Mouse (Mus musculus) CH12.LX (cell line): ENCODE results near the gene Ralgapa1. TPM values are rescaled to one million over a fixed set of nuclear protein-coding genes. Genes with fewer than 3 reads are reported as not detected.

Experiments used
- DNase-seq: peaks from one replicate; pipeline ENCODE4 v3.0.0-alpha.2; 2013; ENCODE audit errors: extremely low read depth
- H3K27ac ChIP-seq: 2 replicates; pipeline ENCODE4 v1.5.1; 2012; ENCODE audit warnings: low read depth, mild to moderate bottlenecking, control low read depth, moderate library complexity; ENCODE audit not compliant: insufficient read depth
- H3K27me3 ChIP-seq: replicated peaks from 2 replicates; pipeline ENCODE3; 2012; ENCODE audit warnings: inconsistent platforms
- H3K36me3 ChIP-seq, 2 experiments: replicated peaks in 1 of 2; 2 replicates each; pipeline versions ENCODE3 to v1.6.1; 2012; ENCODE audit warnings: inconsistent platforms in 1 of 2, low read length in 1 of 2, mild to moderate bottlenecking in 1 of 2, mixed read lengths in 1 of 2, moderate library complexity in 1 of 2; ENCODE audit not compliant: control insufficient read depth in 1 of 2, insufficient read depth in 1 of 2
- H3K4me1 ChIP-seq, 2 experiments: 2 replicates each; pipeline ENCODE4 v1.6.1; 2012; ENCODE audit warnings: inconsistent platforms in 1 of 2, moderate library complexity in 1 of 2; ENCODE audit not compliant: insufficient read depth in 2 of 2, control insufficient read depth in 1 of 2
- H3K4me2 ChIP-seq: 2 replicates; pipeline ENCODE4 v1.6.1; 2012; ENCODE audit warnings: low read depth, mild to moderate bottlenecking, control low read depth; ENCODE audit not compliant: poor library complexity, insufficient read depth, severe bottlenecking
- H3K4me3 ChIP-seq, 3 experiments: fragments of 150-350 bp in 1 of 3; sonication (generic) in 1 of 3; replicated peaks in 1 of 3; 2 replicates each; pipeline versions ENCODE3 to v1.5.1; 2011 to 2012; ENCODE audit warnings: low read depth in 2 of 3, low read length in 2 of 3, mild to moderate bottlenecking in 2 of 3, moderate library complexity in 2 of 3, control low read depth in 1 of 3, improper control_type of control experiment in 1 of 3, inconsistent platforms in 1 of 3, mixed read lengths in 1 of 3; ENCODE audit not compliant: poor library complexity in 1 of 3
- H3K79me2 ChIP-seq: replicated peaks from 2 replicates; pipeline ENCODE4 v1.6.1; 2012; ENCODE audit warnings: mild to moderate bottlenecking, moderate library complexity; ENCODE audit not compliant: control insufficient read depth, poor library complexity, insufficient read depth, severe bottlenecking; ENCODE audit errors: extremely low read depth
- H3K9ac ChIP-seq: 2 replicates; pipeline ENCODE4 v1.6.1; 2012; ENCODE audit warnings: low read depth, mild to moderate bottlenecking, control low read depth, moderate library complexity; ENCODE audit not compliant: insufficient read depth
- H3K9me3 ChIP-seq: replicated peaks from 2 replicates; pipeline ENCODE3; 2012; ENCODE audit warnings: low read length, inconsistent platforms, mixed read lengths
- BHLHE40 ChIP-seq: IDR thresholded peaks from 2 replicates; pipeline ENCODE4 v1.6.1; 2011; ENCODE audit warnings: mild to moderate bottlenecking, low read depth, low read length, improper control_type of control experiment
- CHD2 ChIP-seq: IDR thresholded peaks from 2 replicates; pipeline ENCODE4 v1.6.1; 2011; ENCODE audit warnings: low read length, improper control_type of control experiment
- CTCF ChIP-seq, 2 experiments: IDR thresholded peaks in 1 of 2; conservative IDR thresholded peaks in 1 of 2; 2 replicates each; pipeline ENCODE4 v1.5.1; 2011 to 2012; ENCODE audit warnings: low read depth in 2 of 2, low read length in 2 of 2, improper control_type of control experiment in 1 of 2, inconsistent platforms in 1 of 2, mild to moderate bottlenecking in 1 of 2, moderate library complexity in 1 of 2
- ELF1 ChIP-seq: IDR thresholded peaks from 2 replicates; pipeline ENCODE4 v1.6.1; 2014; ENCODE audit warnings: low read depth, mild to moderate bottlenecking, inconsistent platforms, low read length, improper control_type of control experiment
- EP300 ChIP-seq: IDR thresholded peaks from 2 replicates; pipeline ENCODE4 v1.6.1; 2011; ENCODE audit warnings: low read length, improper control_type of control experiment
- GABPA ChIP-seq: IDR thresholded peaks from 2 replicates; pipeline ENCODE4 v1.6.1; 2012; ENCODE audit warnings: low read depth, low read length, improper control_type of control experiment, inconsistent platforms; ENCODE audit not compliant: insufficient replicate concordance
- HCFC1 ChIP-seq: IDR thresholded peaks from 2 replicates; pipeline ENCODE4 v1.6.1; 2012; ENCODE audit warnings: low read depth, mild to moderate bottlenecking, inconsistent platforms, low read length, improper control_type of control experiment
- JUN ChIP-seq: IDR thresholded peaks from 2 replicates; pipeline ENCODE4 v1.6.1; 2011; ENCODE audit warnings: low read depth, mild to moderate bottlenecking, low read length, improper control_type of control experiment, moderate library complexity; ENCODE audit not compliant: insufficient read depth
- MAZ ChIP-seq: IDR thresholded peaks from 2 replicates; pipeline ENCODE4 v1.6.1; 2012; ENCODE audit warnings: low read depth, mild to moderate bottlenecking, inconsistent platforms, low read length, improper control_type of control experiment, moderate library complexity
- MEF2A ChIP-seq: IDR thresholded peaks from 2 replicates; pipeline ENCODE4 v1.6.1; 2014; ENCODE audit warnings: low read depth, mild to moderate bottlenecking, inconsistent platforms, low read length, improper control_type of control experiment, borderline replicate concordance
- MXI1 ChIP-seq: IDR thresholded peaks from 2 replicates; pipeline ENCODE4 v1.6.1; 2011; ENCODE audit warnings: mild to moderate bottlenecking, low read depth, low read length, improper control_type of control experiment
- MYC ChIP-seq: IDR thresholded peaks from 2 replicates; pipeline ENCODE4 v1.6.1; 2011; ENCODE audit warnings: low read depth, mild to moderate bottlenecking, improper control_type of control experiment, low read length
- NRF1 ChIP-seq: IDR thresholded peaks from 2 replicates; pipeline ENCODE4 v1.6.1; 2014; ENCODE audit warnings: low read depth, mild to moderate bottlenecking, inconsistent platforms, low read length, improper control_type of control experiment, moderate library complexity
- TCF12 ChIP-seq: IDR thresholded peaks from 2 replicates; pipeline ENCODE4 v1.6.1; 2014; ENCODE audit warnings: low read depth, mild to moderate bottlenecking, inconsistent platforms, low read length, improper control_type of control experiment
- USF1 ChIP-seq: IDR thresholded peaks from 2 replicates; pipeline ENCODE4 v1.6.1; 2014; ENCODE audit warnings: low read depth, mild to moderate bottlenecking, inconsistent platforms, low read length, improper control_type of control experiment
- ZMIZ1 ChIP-seq: IDR thresholded peaks from 2 replicates; pipeline ENCODE4 v1.6.1; 2012; ENCODE audit warnings: low read depth, mild to moderate bottlenecking, inconsistent platforms, low read length, improper control_type of control experiment
- ZNF384 ChIP-seq: IDR thresholded peaks from 2 replicates; pipeline ENCODE4 v1.6.1; 2012; ENCODE audit warnings: low read depth, low read length, improper control_type of control experiment, inconsistent platforms
- dilution Hi-C: fragments of 300-500 bp; cut with MboI; formaldehyde crosslinking; loops from 2 replicates; pipeline ENCODE4 v1.14.3; 2020; ENCODE audit warnings: low sequenced_read_pairs; ENCODE audit not compliant: extremely low pct_unique_long_range_greater_than_20kb, extremely low pct_ligation_motif_present
- in situ Hi-C: fragments of 300-500 bp; cut with MboI; formaldehyde crosslinking; loops from 3 replicates; pipeline ENCODE4 v1.14.3; 2019; ENCODE audit warnings: low sequenced_read_pairs, low pct_ligation_motif_present, low pct_unique_long_range_greater_than_20kb, mixed read lengths
- polyA plus RNA-seq: library from polyadenylated mRNA; unstranded; fragments of >175 nt; gene quantifications from 2 replicates; pipeline ENCODE4 v1.2.1, GENCODE M21; 2012; ENCODE audit warnings: low read depth; ENCODE audit not compliant: insufficient read length
- total RNA-seq, 2 experiments: library from RNA; depleted of rRNA; stranded (reverse); fragments of 300-350 nt in 1 of 2; fragments of >200 nt in 1 of 2; gene quantifications; 2 replicates each; pipeline ENCODE4 v1.2.3; 2012 to 2014

Gene Ralgapa1
- total and polyA plus RNA-seq, 3 experiments, result 10.3 to 24.4 (median 19.2) TPM

GRCm38 (mm10) chr12:55777356-55777755 is 43.6 kb downstream of the Ralgapa1 start:
- Histone ChIP-seq H3K9me3 (no peaks in the 10 kb centered on the region), H3K9ac (no peak overlapping the region), H3K4me2 (no peak overlapping the region), H3K36me3 (peaks cover 8 to 41% of the 10 kb centered on the region in 2 experiments), H3K27me3 (no peaks in the 10 kb centered on the region), H3K4me1 (peaks cover 0 to 8% of the 10 kb centered on the region in 2 experiments; a peak in 2 of 4 replicates), H3K4me3 (no peak overlapping the region), H3K79me2 (no peaks in the 10 kb centered on the region), H3K27ac (no peak overlapping the region)
- no peak for TF ChIP-seq GABPA
- TF ChIP-seq MAZ, result no peak
- TF ChIP-seq MYC, result no peak
- TF ChIP-seq CTCF (conservative IDR thresholded peaks at IDR 0.05 in 1 of 2, IDR thresholded peaks at IDR 0.05 in 1 of 2; ENCODE audit: low read depth in 2 of 2, low read length in 2 of 2), result no peak
- no peak for TF ChIP-seq MXI1
- no peak for TF ChIP-seq ZMIZ1
- no peak for TF ChIP-seq ELF1
- no peak for TF ChIP-seq BHLHE40
- TF ChIP-seq MEF2A, result no peak
- TF ChIP-seq CHD2, result no peak
- no peak for TF ChIP-seq USF1
- no peak for TF ChIP-seq HCFC1
- no peak for TF ChIP-seq EP300
- TF ChIP-seq ZNF384, result no peak
- no peak for TF ChIP-seq TCF12
- TF ChIP-seq NRF1, result no peak
- DNase-seq, result no peak
- in situ Hi-C loops, result no loop called here
- dilution Hi-C loops, result no loop called here

- Histone ChIP-seq H3K9me3 (no peaks in the 10 kb centered on the region), H3K27me3 (no peaks in the 10 kb centered on the region), H3K4me1 (peaks cover 0 to 8% of the 10 kb centered on the region in 2 experiments; a peak in 2 of 4 replicates), H3K4me2 (no peak overlapping the region), H3K9ac (no peak overlapping the region), H3K27ac (no peak overlapping the region), H3K4me3 (no peak overlapping the region), H3K36me3 (peaks cover 9 to 41% of the 10 kb centered on the region in 2 experiments), H3K79me2 (no peaks in the 10 kb centered on the region)
- 0 out of 2 replicates have a peak, but pooled peaks have one; percentile 5 for TF ChIP-seq BHLHE40
- TF ChIP-seq JUN, result no peak
- in situ Hi-C loops (no loop called here), dilution Hi-C loops (no loop called here)
- peak; percentile 3 for DNase-seq
Observed at GRCm38 (mm10) chr12:55774316-55774715, 46.7 kb downstream of the Ralgapa1 start.
